Mouse (Mus musculus) heart, embryonic 11.5 days (tissue): ENCODE measurements around the gene Bri3. TPM values are rescaled to one million over a fixed set of nuclear protein-coding genes. Genes with fewer than 3 reads are reported as not detected.

Experiments used
- ATAC-seq: fragments of 200-750 bp; cut with Nextera tagmentation; replicated peaks from 2 replicates; pipeline ENCODE4 v1.8.0; 2017; ENCODE audit warnings: moderate library complexity; ENCODE audit not compliant: insufficient number of reproducible peaks, low FRiP score, low TSS enrichment
- H3K27ac ChIP-seq: fragments of 300-500 bp; sonication (generic); 2 replicates; pipeline ENCODE4 v1.5.1; 2014; ENCODE audit warnings: mild to moderate bottlenecking, low read depth, low read length
- H3K27me3 ChIP-seq: fragments of 300-500 bp; sonication (generic); 2 replicates; pipeline ENCODE4 v1.6.1; 2014; ENCODE audit warnings: mild to moderate bottlenecking, low read length, mixed read lengths; ENCODE audit not compliant: control insufficient read depth, insufficient read depth
- H3K36me3 ChIP-seq: fragments of 300-500 bp; sonication (generic); 2 replicates; pipeline ENCODE4 v1.6.1; 2014; ENCODE audit warnings: mild to moderate bottlenecking, low read length, moderate library complexity, mixed read lengths; ENCODE audit not compliant: control insufficient read depth, insufficient read depth
- H3K4me1 ChIP-seq: fragments of 300-500 bp; sonication (generic); 2 replicates; pipeline ENCODE4 v1.6.1; 2014; ENCODE audit warnings: low read length; ENCODE audit not compliant: control insufficient read depth, insufficient read depth
- H3K4me2 ChIP-seq: fragments of 300-500 bp; sonication (generic); 2 replicates; pipeline ENCODE4 v1.6.1; 2014; ENCODE audit warnings: mild to moderate bottlenecking, moderate library complexity
- H3K4me3 ChIP-seq: fragments of 300-500 bp; sonication (generic); 2 replicates; pipeline ENCODE4 v1.5.1; 2014; ENCODE audit warnings: low read depth, low read length
- H3K9ac ChIP-seq: fragments of 300-500 bp; sonication (generic); 2 replicates; pipeline ENCODE4 v1.6.1; 2014; ENCODE audit warnings: mild to moderate bottlenecking, low read depth, low read length, moderate library complexity
- H3K9me3 ChIP-seq: fragments of 300-500 bp; sonication (generic); replicated peaks from 2 replicates; pipeline ENCODE4 v1.6.1; 2016; ENCODE audit warnings: low read length; ENCODE audit not compliant: control insufficient read depth
- WGBS: fragments of 180-500 bp; shearing (Covaris S2); extraction: QIAGEN DNeasy Blood & Tissue Kit; methylation state at CpG from one replicate; pipeline ENCODE4 v1.1.7; 2014; ENCODE audit not compliant: insufficient replicate concordance; 5-methylcytosine and 5-hydroxymethylcytosine counted together
- polyA plus RNA-seq: library from polyadenylated mRNA; unstranded; fragments of >200 nt; fragmentation: Nextera tagmentation; extraction: Ambion mirVana; gene quantifications from 2 replicates; pipeline ENCODE4 v1.2.1, GENCODE M21; 2014

The Bri3 gene
- polyA plus RNA-seq, 1 experiment from 2014 or later: 110 TPM

GRCm38 (mm10) chr5:144426697-144427096 is 182.5 kb downstream of the Bri3 start:
- Histone ChIP-seq H3K36me3 (no peaks in the 10 kb centered on the region), H3K27ac (no peak overlapping the region), H3K4me1 (peaks cover 3% of the 10 kb centered on the region; the same call in 1 of the 2 replicates), H3K4me3 (no peak overlapping the region), H3K9me3 (no peaks in the 10 kb centered on the region), H3K4me2 (no peak overlapping the region), H3K27me3 (no peaks in the 10 kb centered on the region), H3K9ac (no peak overlapping the region)
- WGBS: 59% methylated on average over 3 of the region's 3 CpGs
- ATAC-seq: no peak

- Histone ChIP-seq H3K4me1 (peaks cover 3% of the 10 kb centered on the region; the same call in 1 of the 2 replicates), H3K36me3 (no peaks in the 10 kb centered on the region), H3K4me2 (no peak overlapping the region), H3K9ac (no peak overlapping the region), H3K4me3 (no peak overlapping the region), H3K27ac (no peak overlapping the region), H3K9me3 (no peaks in the 10 kb centered on the region), H3K27me3 (no peaks in the 10 kb centered on the region)
- ATAC-seq: no peak
- 72% methylated on average over 9 of the region's 9 CpGs for WGBS
Observed at GRCm38 (mm10) chr5:144427861-144428260, 183.6 kb downstream of the Bri3 start.

GRCm38 (mm10) chr5:144431481-144431880 is 187.2 kb downstream of the Bri3 start:
- H3K4me1 ChIP-seq: peaks cover 3% of the 10 kb centered on the region; the same call in 1 of the 2 replicates
- H3K9ac ChIP-seq: no peak overlapping the region
- no peak for ATAC-seq
- no peaks in the 10 kb centered on the region for H3K27me3 ChIP-seq
- no peaks in the 10 kb centered on the region for H3K36me3 ChIP-seq
- 76% methylated on average over 6 of the region's 6 CpGs for WGBS
- no peak overlapping the region for H3K4me3 ChIP-seq
- no peaks in the 10 kb centered on the region for H3K9me3 ChIP-seq
- no peak overlapping the region for H3K27ac ChIP-seq
- H3K4me2 ChIP-seq: no peak overlapping the region

- WGBS: 76% methylated on average over 10 of the region's 10 CpGs
Observed at GRCm38 (mm10) chr5:144439286-144440040, 195.2 kb downstream of the Bri3 start.

GRCm38 (mm10) chr5:144441831-144442271 is 197.6 kb downstream of the Bri3 start:
- WGBS: 72% methylated on average over 12 of the region's 12 CpGs
- no peaks in the 10 kb centered on the region for H3K4me1 ChIP-seq
- H3K9me3 ChIP-seq: no peaks in the 10 kb centered on the region
- ATAC-seq: no peak
- H3K36me3 ChIP-seq: no peaks in the 10 kb centered on the region
- H3K4me2 ChIP-seq: no peak overlapping the region
- no peak overlapping the region for H3K9ac ChIP-seq
- H3K27ac ChIP-seq: no peak overlapping the region
- no peaks in the 10 kb centered on the region for H3K27me3 ChIP-seq
- no peak overlapping the region for H3K4me3 ChIP-seq

More at GRCm38 (mm10) chr5:144439286-144440040, 195.2 kb downstream of the Bri3 start:
- Histone ChIP-seq H3K4me1 (no peaks in the 10 kb centered on the region), H3K9ac (no peak overlapping the region), H3K36me3 (no peaks in the 10 kb centered on the region), H3K4me2 (no peak overlapping the region), H3K27ac (no peak overlapping the region), H3K27me3 (no peaks in the 10 kb centered on the region), H3K9me3 (no peaks in the 10 kb centered on the region), H3K4me3 (no peak overlapping the region)
- ATAC-seq: no peak

- Histone ChIP-seq H3K4me1 (no peaks in the 10 kb centered on the region), H3K27ac (no peak overlapping the region), H3K36me3 (no peaks in the 10 kb centered on the region), H3K9ac (no peak overlapping the region), H3K4me3 (no peak overlapping the region), H3K27me3 (no peaks in the 10 kb centered on the region), H3K4me2 (no peak overlapping the region), H3K9me3 (no peaks in the 10 kb centered on the region)
- WGBS: 72% methylated on average over 10 of the region's 10 CpGs
- ATAC-seq: no peak
Observed at GRCm38 (mm10) chr5:144446475-144447225, 202.4 kb downstream of the Bri3 start.

- no peaks in the 10 kb centered on the region for H3K4me1 ChIP-seq
- H3K36me3 ChIP-seq: no peaks in the 10 kb centered on the region
- no peaks in the 10 kb centered on the region for H3K9me3 ChIP-seq
- 67% methylated on average over 8 of the region's 8 CpGs for WGBS
- H3K4me2 ChIP-seq: no peak overlapping the region
- no peak overlapping the region for H3K4me3 ChIP-seq
- no peak overlapping the region for H3K9ac ChIP-seq
- no peak overlapping the region for H3K27ac ChIP-seq
- no peak for ATAC-seq
- no peaks in the 10 kb centered on the region for H3K27me3 ChIP-seq
Observed at GRCm38 (mm10) chr5:144447226-144447616, 203.0 kb downstream of the Bri3 start.

- ATAC-seq: no peak
- Histone ChIP-seq H3K36me3 (no peaks in the 10 kb centered on the region), H3K4me3 (no peak overlapping the region), H3K27ac (no peak overlapping the region), H3K4me1 (no peaks in the 10 kb centered on the region), H3K9me3 (no peaks in the 10 kb centered on the region), H3K27me3 (no peaks in the 10 kb centered on the region), H3K9ac (no peak overlapping the region), H3K4me2 (no peak overlapping the region)
- WGBS: 42% methylated on average over 5 of the region's 5 CpGs
Observed at GRCm38 (mm10) chr5:144447975-144448374, 203.7 kb downstream of the Bri3 start.
